Mouse (Mus musculus) fat pad, adult 2 months (tissue): ENCODE results near the gene Olfr1065.
"Not testable (repeated sequence)": the region's sequence is repeated elsewhere in the genome, so short reads cannot be mapped to it uniquely, and the experiment has no call there.

Experiments
- DNase-seq: peaks from one replicate; pipeline ENCODE4 v3.0.0-alpha.2; 2011; ENCODE audit warnings: low read depth, low spot score; ENCODE audit errors: extremely low read depth

The Olfr1065 gene

GRCm38 (mm10) chr2:86450491-86450890 lies at the start of gene Olfr1065:
Gene Olfr1065, minus strand, starts transcription at chr2:86450591.
- DNase-seq = not testable (repeated sequence)

DNA sequence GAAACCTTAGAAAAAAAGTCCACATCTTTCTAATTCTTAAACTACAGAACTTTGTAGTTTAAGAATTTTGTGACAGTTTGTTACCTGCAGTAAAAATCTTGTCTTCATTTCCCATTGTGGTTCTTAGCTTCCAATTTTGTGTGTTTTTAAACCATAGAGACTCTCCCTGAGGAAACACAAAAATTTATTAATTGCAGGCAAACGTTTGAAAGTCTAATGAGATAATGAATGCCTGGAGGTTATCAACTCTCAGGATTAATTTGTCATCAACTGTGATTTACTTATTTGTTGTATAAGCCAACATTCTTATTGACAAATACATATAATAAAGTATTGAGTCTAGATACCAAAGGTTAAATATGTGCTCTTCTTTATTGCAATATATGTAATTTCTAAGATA lies 36.9 kb upstream of the Olfr1065 start, which contains the start of gene Olfr228:
Gene Olfr228 (minus strand): TSS at position 101 of the 400 bp plus-strand sequence.
- DNase-seq = no peak

GRCm38 (mm10) chr2:86464442-86465109 lies 14.2 kb upstream of the Olfr1065 start:
- no peak for DNase-seq

GRCm38 (mm10) chr2:86460434-86460833 lies 10.0 kb upstream of the Olfr1065 start:
- DNase-seq = no peak

GRCm38 (mm10) chr2:86456169-86456568 lies 5.8 kb upstream of the Olfr1065 start, which contains the start of gene Olfr1066:
Gene Olfr1066, minus strand, starts transcription at chr2:86456269.
- DNase-seq = no peak

- DNase-seq = not testable (repeated sequence)
Measured at GRCm38 (mm10) chr2:86442101-86442500, 8.3 kb downstream of the Olfr1065 start.

GRCm38 (mm10) chr2:86428511-86428910 lies 21.9 kb downstream of the Olfr1065 start:
- not testable (repeated sequence) for DNase-seq

- DNase-seq = not testable (repeated sequence)
Measured at GRCm38 (mm10) chr2:86426649-86427048, 23.7 kb downstream of the Olfr1065 start, which contains the start of gene Olfr1062. Gene Olfr1062, minus strand, starts transcription at chr2:86426749.

- DNase-seq = no peak
Measured at GRCm38 (mm10) chr2:86413950-86414349, 36.4 kb downstream of the Olfr1065 start, which contains the start of gene Olfr1061. Gene Olfr1061, minus strand, starts transcription at chr2:86414050.

DNA sequence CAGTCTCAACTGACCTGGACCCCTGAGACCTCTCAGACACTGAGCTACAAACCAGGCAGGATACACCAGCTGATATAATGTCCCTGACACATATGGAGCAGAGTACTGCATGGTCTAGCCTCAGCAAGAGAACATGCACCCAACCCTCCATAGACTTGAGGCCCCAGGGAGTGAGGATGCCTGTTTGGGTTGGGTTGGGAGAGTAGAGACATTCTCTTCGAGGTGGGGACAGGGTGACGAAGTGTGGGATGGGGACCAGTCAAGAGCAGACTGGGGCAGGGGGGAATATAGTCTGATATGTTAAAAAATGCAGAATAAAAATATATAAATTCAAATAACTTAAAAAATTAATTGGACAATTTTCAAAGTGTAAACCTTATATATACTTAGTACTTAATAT lies 55.3 kb downstream of the Olfr1065 start:
- DNase-seq = no peak
